Mouse (Mus musculus): ENCODE measurements around the gene Slc31a1.

GRCm38 (mm10) chr4:62328941-62329660, 31.4 kb upstream of the Slc31a1 start:
- TF ChIP-seq POLR2A (IDR thresholded peaks at IDR 0.05; ENCODE audit: borderline replicate concordance, insufficient read depth, low read length): no peak
- TF ChIP-seq CTCF (IDR thresholded peaks at IDR 0.05; ENCODE audit: borderline replicate concordance, insufficient read depth, low read depth, low read length): no peak
